Mouse (Mus musculus) CH12F3 (cell line): Measurements from ENCODE around the gene Arhgap24.

Source experiments
- in situ Hi-C: fragments of 300-500 bp; cut with MboI; formaldehyde crosslinking; loops from 2 replicates; pipeline ENCODE4 v1.14.3; 2020; ENCODE audit warnings: low sequenced_read_pairs

Gene Arhgap24

DNA sequence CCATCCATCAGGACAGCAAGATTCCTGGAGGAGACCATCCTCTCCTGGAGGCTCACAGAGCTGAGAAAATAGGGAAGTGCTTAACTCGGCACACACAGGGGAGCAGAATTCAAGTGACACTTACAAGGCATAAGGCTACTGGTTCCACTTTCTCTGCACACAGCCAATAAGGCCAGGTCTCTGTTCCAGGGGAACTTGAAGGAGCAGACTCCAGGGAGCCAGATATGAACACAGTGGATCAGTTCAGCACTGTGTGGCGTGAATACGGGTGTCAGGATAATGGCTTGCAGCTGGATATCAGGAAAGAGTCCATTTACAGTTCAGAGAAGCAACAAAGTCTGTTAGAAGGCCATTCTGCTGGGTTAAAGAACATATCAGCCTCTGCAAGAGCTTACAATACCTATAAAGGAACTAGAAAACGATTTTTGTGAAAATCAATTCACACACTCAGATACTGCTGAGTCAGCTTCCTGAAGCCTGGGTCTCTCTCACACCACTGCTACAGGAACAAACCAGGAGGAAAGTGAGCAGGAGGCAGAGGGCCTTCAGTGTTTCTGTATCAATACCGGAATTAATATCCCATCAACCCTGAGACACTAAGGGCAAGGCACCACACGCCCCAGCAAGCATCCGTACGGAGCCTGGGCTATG is 466.0 kb downstream of the Arhgap24 start:
- in situ Hi-C loops, result no loop called here
